Mouse (Mus musculus) left cerebral cortex, adult 18-20 months (tissue): ENCODE results near the gene Csdc2. TPM values are rescaled to one million over a fixed set of nuclear protein-coding genes. Genes with fewer than 3 reads are reported as not detected.

Experiments
- DNase-seq, 2 experiments: peaks; one replicate each; pipeline ENCODE4 v3.0.0; 2021 to 2022; ENCODE audit warnings: low spot score in 2 of 2, mixed read lengths in 1 of 2
- total RNA-seq, 2 experiments: library from RNA; stranded (reverse); gene quantifications; 2 replicates each; pipeline ENCODE4 v1.2.3; 2021

Csdc2 gene
- total RNA-seq, 2 experiments from 2014 or later = 80.7 to 90.7 TPM

- DNase-seq = no peak
Observed at GRCm38 (mm10) chr15:81924933-81925332, 11.6 kb upstream of the Csdc2 start.

GRCm38 (mm10) chr15:81925760-81926445 lies 10.7 kb upstream of the Csdc2 start, which contains the start of gene Polr3h:
Gene Polr3h, minus strand, starts transcription at chr15:81926240.
- DNase-seq = peak; percentile 89 to 93

- no peak for DNase-seq
Observed at GRCm38 (mm10) chr15:81926446-81926822, 10.1 kb upstream of the Csdc2 start.

- DNase-seq = no peak
Observed at GRCm38 (mm10) chr15:81927741-81928140, 8.8 kb upstream of the Csdc2 start.

- DNase-seq = no peak
Observed at GRCm38 (mm10) chr15:81928277-81928676, 8.3 kb upstream of the Csdc2 start.

GRCm38 (mm10) chr15:81932951-81933470 lies 3.5 kb upstream of the Csdc2 start:
- DNase-seq = peak; percentile 73 to 85

- DNase-seq = no peak
Observed at GRCm38 (mm10) chr15:81933986-81934385, 2.6 kb upstream of the Csdc2 start.

- DNase-seq = no peak
Observed at GRCm38 (mm10) chr15:81935869-81936637, 506 bp upstream of the Csdc2 start.

- peak; percentile 77 to 81 for DNase-seq
Observed at GRCm38 (mm10) chr15:81937098-81937972, 776 bp downstream of the Csdc2 start.

- DNase-seq = peak; percentile 53 to 63
Observed at GRCm38 (mm10) chr15:81938246-81938645, 1.7 kb downstream of the Csdc2 start.

GRCm38 (mm10) chr15:81939157-81939715 lies 2.7 kb downstream of the Csdc2 start:
- no peak for DNase-seq

- no peak for DNase-seq
Observed at GRCm38 (mm10) chr15:81939774-81940173, 3.2 kb downstream of the Csdc2 start.

- DNase-seq = no peak
Observed at GRCm38 (mm10) chr15:81940219-81940618, 3.7 kb downstream of the Csdc2 start.

GRCm38 (mm10) chr15:81941010-81941409 lies 4.5 kb downstream of the Csdc2 start:
- no peak for DNase-seq

GRCm38 (mm10) chr15:81943176-81943749 lies 6.7 kb downstream of the Csdc2 start:
- DNase-seq = no peak

GRCm38 (mm10) chr15:81949076-81949475 lies 12.5 kb downstream of the Csdc2 start:
- DNase-seq = no peak

GRCm38 (mm10) chr15:81949476-81950131 lies 13.0 kb downstream of the Csdc2 start:
- DNase-seq = no peak

- no peak for DNase-seq
Observed at GRCm38 (mm10) chr15:81950716-81951115, 14.2 kb downstream of the Csdc2 start.

- DNase-seq = no peak
Observed at GRCm38 (mm10) chr15:81951159-81951558, 14.6 kb downstream of the Csdc2 start.

GRCm38 (mm10) chr15:81952310-81952709 lies 15.8 kb downstream of the Csdc2 start:
- no peak for DNase-seq
